Mouse (Mus musculus) left cerebral cortex, adult 8-10 months (tissue): ENCODE results near the gene Myl4. TPM values are rescaled to one million over a fixed set of nuclear protein-coding genes. Genes with fewer than 3 reads are reported as not detected.

Experiments used
- DNase-seq, 2 experiments: peaks; one replicate each; pipeline ENCODE4 v3.0.0; 2022; ENCODE audit warnings: low spot score in 2 of 2
- total RNA-seq, 4 experiments: library from RNA; stranded (reverse); gene quantifications; 2 replicates each; pipeline ENCODE4 v1.2.4; 2022

Gene Myl4
- total RNA-seq, 4 experiments from 2014 or later = 16.9 to 21.9 (median 18.7) TPM

DNA sequence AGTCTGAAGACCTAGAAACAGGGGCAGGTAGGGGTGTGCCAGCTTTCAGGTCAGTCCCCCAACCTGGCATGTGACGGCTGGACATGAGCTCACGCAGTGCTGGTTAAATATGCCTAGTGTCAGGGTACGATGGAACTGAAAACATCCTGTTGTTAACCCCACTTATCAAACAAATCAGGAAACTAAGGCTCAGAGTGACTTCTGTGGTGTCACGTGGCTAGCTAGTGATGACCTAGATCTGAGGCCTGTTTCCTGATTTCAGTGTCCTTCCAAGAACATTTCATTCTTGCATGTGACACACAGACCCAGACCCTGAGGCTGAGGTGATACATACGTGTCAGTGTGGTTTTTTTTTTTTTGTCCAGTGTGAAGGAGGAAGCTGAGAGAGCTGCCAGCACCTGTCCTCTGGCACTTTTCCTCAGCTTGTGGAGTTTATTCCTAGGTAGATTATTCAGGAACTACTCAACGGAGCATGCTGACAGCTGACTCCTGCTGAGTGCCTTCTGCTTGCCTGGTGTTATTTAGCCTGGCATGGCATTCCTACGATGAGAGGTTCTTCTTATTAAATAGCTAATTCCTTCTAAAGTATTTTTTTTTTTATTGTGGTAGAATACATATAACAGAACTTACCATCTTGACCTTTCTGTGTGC, 79.8 kb downstream of the Myl4 start:
- no peak for DNase-seq

DNA sequence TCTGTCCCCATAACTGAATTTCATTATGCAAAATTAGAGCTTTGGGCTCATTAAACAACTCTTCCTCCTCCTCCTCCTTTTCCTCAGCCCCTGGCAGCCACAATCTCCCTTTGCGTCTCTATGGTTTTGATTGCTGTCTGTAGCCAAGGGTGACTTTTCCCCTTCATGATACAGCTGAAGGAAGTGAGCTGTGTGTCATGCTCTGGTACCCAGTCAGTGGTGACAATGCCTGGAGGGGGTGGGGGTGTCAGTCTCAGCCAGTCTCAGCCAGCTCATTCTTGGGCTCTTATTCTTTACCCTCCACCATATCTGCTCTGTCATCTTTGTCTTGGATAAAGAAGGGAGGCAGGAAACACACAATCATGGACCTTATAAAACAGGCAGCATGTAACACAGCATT, 80.8 kb downstream of the Myl4 start:
- no peak for DNase-seq

DNA sequence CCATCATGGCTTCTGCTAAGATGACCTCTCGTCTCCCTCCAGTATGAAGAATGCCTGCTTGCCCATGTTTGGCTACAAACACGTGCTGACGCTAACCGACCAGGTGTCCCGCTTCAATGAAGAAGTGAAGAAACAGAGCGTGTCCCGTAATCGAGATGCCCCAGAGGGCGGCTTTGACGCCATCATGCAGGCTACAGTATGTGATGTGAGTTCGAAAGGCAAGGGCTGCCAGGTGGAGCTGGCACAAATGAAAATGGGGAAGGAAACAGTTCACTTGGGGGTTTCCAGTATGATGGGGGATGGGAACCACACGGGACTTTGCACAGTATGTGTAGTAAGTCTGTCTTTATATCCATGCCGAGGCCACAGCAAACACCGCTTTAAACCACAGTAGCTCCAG, 86.5 kb downstream of the Myl4 start:
- DNase-seq = no peak

DNA sequence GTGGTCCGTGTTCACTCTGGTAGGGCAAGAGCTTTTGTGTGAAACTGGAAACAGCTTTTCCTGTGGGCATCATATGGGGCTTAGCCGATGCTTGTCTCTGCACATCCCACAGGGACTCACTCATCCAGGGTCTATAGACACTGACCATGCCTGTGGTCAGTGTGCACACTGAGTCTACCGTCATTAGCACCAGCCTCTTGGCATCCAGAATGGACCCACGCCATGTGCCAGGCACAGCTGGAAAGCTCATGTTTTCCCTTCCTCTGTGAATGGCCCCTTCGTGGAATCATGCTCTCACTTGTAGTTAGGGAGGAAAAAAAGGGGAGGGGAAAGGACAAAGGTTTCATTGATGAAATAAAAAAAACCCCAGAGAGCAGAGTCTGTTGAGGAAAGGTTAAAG, 87.5 kb downstream of the Myl4 start:
- DNase-seq = no peak

DNA sequence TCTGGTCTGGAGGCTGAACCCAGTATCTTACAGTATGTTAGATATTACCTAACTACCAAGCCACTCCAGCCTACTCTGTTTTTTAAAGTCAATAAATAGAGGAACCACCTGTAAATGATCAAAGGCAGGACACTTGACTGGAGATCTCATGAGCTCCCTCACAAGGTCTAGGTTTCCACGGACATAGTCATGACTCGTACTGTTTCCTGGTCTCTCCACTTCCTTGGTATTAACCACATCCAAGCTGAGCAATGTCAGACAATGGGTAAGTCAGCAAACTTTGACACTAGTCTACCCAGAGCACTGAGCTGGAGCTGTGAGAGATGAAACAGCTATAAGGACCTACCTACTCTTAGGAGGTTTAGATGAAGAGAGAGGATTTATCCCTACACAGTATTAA, 88.4 kb downstream of the Myl4 start:
- no peak for DNase-seq

DNA sequence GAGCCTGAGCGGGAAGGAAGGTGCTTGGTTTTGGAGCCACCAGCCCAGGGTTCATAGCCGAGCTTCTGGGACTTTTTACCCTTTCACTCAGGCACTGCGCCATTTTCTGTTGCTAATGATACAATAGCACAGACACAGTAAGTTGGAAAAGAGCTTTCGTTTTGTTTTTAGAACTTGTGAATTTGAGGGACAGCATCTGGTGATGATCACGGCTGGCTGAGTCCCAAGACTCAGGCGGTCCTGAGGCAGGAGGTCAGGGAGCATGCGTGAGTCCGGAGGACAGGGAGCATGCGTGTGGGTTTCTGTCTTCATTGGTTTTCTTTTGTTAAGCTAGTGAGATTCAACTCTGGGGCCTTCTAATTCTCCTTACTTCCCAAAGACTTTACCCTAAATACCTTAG, 89.2 kb downstream of the Myl4 start:
- DNase-seq = no peak

DNA sequence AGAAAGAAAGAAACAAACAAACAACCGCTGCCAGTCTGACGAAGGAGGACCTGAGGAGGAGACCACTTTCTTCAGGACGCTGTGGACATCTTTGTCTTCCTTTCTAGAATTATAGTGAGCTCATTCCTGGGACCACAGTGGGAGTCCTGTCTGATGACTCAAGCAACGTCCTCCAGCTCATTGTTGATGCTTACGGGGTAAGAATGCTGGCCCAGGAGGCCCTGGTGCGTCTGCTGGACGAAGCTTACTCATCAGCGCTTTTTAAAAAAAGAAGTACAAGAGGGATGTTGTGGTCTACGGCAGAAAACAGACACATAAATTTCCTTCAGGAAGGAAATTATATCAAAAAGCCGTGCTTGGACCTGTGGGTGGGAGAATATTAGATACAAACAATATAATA, 90.4 kb downstream of the Myl4 start:
- no peak for DNase-seq

DNA sequence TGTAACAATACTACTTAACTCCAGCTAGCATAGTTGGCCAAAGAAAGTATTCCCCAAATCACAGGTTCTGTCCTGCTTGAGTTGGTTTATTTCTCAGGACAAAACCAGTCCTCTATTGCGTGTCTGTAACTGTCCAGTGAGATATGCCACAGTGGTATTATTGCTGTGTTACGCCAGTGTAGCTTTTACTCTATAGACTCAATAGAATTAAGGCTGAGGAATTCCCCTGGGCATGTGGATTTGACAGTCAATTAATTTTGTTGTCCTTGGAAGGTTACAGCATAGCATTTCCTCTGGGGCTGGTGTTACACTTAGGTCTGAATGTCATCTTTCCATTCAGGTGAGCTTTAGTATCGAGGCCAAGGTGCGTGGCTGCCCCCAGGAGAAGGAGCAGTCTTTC, 92.8 kb downstream of the Myl4 start:
- DNase-seq = no peak

Other genes starting within 250 kb of the Myl4 start
- 10 to 100 TPM; 68.9 to 80.7 (median 76.1) TPM for gene Kansl1, start 81.8 kb upstream of the Myl4 start, total RNA-seq
- 10 to 100 TPM; 56.2 to 73.1 (median 62.2) TPM for gene Cdc27, start within 50 bp of the Myl4 start, total RNA-seq
- 1 to 10 TPM; 2.5 to 4.7 (median 3.7) TPM for gene Itgb3, start 57.3 kb downstream of the Myl4 start, total RNA-seq
- under 1 TPM; 0.54 to 0.61 (median 0.56) TPM for gene Gm11639, start 135.0 kb downstream of the Myl4 start, total RNA-seq